Mouse (Mus musculus): ENCODE measurements around the gene Oxt.
A peak's percentile ranks its signal among the peaks of the same experiment; 100 is the strongest.

The Oxt gene

GRCm38 (mm10) chr2:130578148-130578547, 2.2 kb downstream of the Oxt start:
- peak; percentile 50 for DNase-seq (ENCODE audit: low read depth)

- no peak for DNase-seq (ENCODE audit: low read depth)
Measured at GRCm38 (mm10) chr2:130579791-130580190, 3.8 kb downstream of the Oxt start.

- DNase-seq (ENCODE audit: low read depth), result no peak
Measured at GRCm38 (mm10) chr2:130581201-130581600, 5.2 kb downstream of the Oxt start.

GRCm38 (mm10) chr2:130582552-130582951, 6.6 kb downstream of the Oxt start, which contains the start of gene Avp:
Gene Avp, minus strand, starts transcription at chr2:130582554.
- no peak for DNase-seq (ENCODE audit: low read depth)

DNA sequence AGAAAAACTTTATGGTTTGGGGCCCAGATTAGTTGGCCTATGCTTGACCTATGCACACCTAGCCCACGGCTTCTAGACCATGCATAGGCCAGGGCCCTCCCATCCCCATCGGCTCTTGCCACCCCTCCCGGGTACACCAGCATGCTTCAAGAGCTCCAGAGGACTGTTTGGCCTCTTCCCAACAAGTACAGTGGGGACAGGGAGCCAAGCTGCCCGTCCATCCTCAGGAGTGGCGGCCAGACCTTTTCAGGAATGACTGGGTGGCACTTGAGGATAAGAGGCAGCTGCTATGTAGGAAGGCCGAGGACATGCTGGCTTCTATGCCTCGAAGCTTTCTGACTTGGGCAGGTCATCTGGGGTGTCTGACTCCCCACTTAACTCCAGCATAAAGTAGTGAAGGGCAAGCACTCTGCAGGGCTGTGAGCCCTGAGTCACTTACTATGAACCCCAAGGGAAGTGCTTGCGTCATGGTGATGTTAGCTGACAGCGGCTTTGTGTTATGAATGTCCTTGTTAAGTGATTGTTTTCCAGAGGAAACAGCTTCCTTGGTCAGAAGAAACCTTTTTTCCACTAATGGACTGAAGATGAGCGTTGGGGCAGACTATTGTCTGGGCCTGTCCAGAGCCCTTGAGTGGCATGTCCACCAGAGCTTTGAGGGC, 8.1 kb downstream of the Oxt start:
- no peak for DNase-seq (ENCODE audit: low read depth)

DNA sequence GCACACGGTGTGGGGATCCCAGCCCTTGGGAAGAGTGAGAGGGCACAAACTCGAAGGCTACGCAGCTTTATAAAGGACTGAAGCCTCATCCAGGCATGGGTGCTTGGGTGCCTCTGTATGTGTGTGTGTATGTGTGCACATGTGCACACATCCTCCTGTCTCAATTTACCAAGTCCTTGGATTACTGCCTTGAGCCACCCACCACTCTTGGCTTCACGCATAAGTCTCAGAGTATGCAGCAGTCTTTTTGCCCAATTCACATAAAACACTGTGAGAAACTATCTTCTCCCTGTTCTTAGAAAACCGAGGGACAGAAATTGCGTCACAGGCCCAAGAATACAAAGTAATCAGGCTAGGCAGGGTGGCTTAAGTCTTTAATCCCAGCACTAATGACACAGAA, 10.0 kb downstream of the Oxt start:
- DNase-seq (ENCODE audit: low read depth), result no peak

DNA sequence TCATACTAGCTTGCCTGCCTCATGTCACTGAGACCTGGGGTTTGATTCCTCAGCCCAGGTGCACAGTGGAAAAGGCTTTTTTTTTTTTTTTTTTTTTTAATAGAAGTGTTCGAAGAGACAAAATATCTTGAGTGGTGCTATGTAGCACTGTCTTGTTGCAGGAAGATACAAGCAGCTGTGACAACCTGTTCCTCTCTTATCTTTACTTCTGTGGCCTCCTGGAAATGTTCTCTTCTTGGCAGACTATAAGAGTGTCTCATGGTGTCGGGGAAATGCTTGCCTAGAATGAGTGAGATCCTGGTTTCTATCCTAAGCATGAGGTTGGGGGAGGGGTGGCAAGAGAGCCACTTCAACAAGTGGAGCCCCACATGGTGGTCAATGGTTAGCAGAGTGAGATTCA, 12.4 kb downstream of the Oxt start:
- DNase-seq (ENCODE audit: low read depth), result no peak

GRCm38 (mm10) chr2:130589157-130589556, 13.2 kb downstream of the Oxt start:
- no peak for DNase-seq (ENCODE audit: low read depth)

GRCm38 (mm10) chr2:130589761-130590160, 13.8 kb downstream of the Oxt start:
- DNase-seq (ENCODE audit: low read depth), result no peak

DNA sequence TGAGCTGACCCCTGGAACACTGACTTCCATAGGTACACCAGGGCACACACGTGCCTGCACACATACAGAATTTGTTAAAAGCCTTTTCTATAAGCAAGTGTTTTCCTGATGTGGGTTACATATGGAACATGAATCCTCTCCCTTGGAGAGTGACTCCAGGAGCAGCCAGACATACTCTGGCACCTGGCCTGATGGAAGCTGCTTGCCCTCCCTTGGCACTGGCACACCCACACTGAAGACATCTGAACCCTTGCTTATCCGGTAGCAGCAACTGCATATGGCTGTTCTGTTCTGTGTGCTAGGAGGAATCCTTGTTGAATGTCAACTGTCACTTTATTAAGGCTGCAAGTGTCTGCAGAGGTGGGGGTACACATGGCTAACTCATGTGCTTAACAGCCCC, 15.0 kb downstream of the Oxt start:
- DNase-seq (ENCODE audit: low read depth), result no peak

DNA sequence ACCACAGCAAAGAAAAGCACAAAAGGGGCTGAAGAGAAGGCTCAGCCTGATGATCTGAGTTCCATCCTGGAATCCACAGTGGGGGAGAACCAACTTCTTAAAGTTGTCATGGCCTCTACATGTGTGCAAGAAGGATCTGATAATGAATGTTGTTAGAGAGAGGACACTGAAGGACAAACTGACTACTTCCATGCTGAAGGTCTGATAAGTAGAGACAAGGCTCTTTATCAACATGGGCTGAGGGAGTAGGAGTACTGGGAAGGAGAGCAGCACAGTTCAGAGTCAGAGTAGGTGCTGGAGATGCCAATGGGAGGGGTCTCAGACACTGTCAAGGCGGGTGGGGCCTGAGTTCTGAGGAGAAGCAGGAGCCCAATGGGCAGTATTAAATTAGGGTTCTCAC, 19.6 kb downstream of the Oxt start:
- no peak for DNase-seq (ENCODE audit: low read depth)

DNA sequence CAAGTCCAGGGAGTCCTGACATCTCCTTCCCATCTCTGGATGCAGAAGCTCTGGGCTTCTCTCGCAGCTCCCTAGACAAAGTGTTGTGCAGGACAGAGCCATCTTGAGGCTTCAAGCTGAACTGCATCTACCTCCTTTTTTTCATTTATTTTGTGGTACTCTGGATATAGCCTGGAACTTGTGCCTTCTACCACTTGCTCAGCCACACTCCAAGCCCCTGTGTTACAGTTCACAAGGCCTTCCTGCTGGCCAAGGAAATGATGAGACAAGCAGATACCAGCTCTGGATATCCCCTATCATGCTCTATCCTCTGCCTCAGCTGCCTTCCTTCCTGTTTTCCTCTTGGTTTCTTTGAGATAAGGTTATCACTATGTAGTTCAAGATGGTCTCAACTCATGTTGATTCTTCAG, 21.6 kb downstream of the Oxt start:
- no peak for DNase-seq (ENCODE audit: low read depth)

- DNase-seq (ENCODE audit: low read depth), result no peak
Measured at GRCm38 (mm10) chr2:130598399-130598798, 22.4 kb downstream of the Oxt start.

GRCm38 (mm10) chr2:130602195-130602594, 26.2 kb downstream of the Oxt start:
- DNase-seq (ENCODE audit: low read depth), result no peak

- DNase-seq (ENCODE audit: low read depth), result peak; percentile 32
Measured at GRCm38 (mm10) chr2:130613091-130613490, 37.1 kb downstream of the Oxt start.

- no peak for DNase-seq (ENCODE audit: low read depth)
Measured at GRCm38 (mm10) chr2:130618972-130619371, 43.0 kb downstream of the Oxt start.
